Mouse (Mus musculus) kidney, adult 2 months (tissue): ENCODE results near the gene Metap2.

Experiments
- CTCF ChIP-seq: fragments of 200-500 bp; conservative IDR thresholded peaks from 2 replicates; pipeline ENCODE4 v1.5.1; 2011; ENCODE audit warnings: low read depth, mild to moderate bottlenecking, control low read depth, low read length, moderate library complexity, mixed read lengths; ENCODE audit not compliant: insufficient read depth, insufficient read length
- POLR2A ChIP-seq: fragments of 200-500 bp; IDR thresholded peaks from one replicate; pipeline ENCODE4 v1.6.1; 2011; ENCODE audit warnings: low read depth, low read length, control low read depth

GRCm38 (mm10) chr10:93918701-93919100, 21.8 kb upstream of the Metap2 start:
- TF ChIP-seq POLR2A (no peak), CTCF (no peak)
